Mouse (Mus musculus): ENCODE results near the gene Slfn1. TPM values are rescaled to one million over a fixed set of nuclear protein-coding genes. Genes with fewer than 3 reads are reported as not detected.

Slfn1 gene
- total RNA-seq, 2 experiments from 2014 or later: 155 to 239 TPM

Other genes with a start within 250 kb of the Slfn1 start
- gene Rffl, start 245.6 kb upstream of the Slfn1 start, total RNA-seq (2015): 20.5 and 26.7 TPM in 2 replicates
- 20.1 and 25.4 TPM in 2 replicates for gene Rffl, start 245.6 kb upstream of the Slfn1 start, total RNA-seq (2017)
- gene Rad51d, start 226.2 kb upstream of the Slfn1 start, total RNA-seq (2015): 7.1 and 7.9 TPM in 2 replicates
- gene Rad51d, start 226.2 kb upstream of the Slfn1 start, total RNA-seq (2017): 8.8 and 10.3 TPM in 2 replicates
- not detected in 2 replicates for gene Fndc8, start 224.7 kb upstream of the Slfn1 start, total RNA-seq (2015)
- not detected in 2 replicates for gene Fndc8, start 224.7 kb upstream of the Slfn1 start, total RNA-seq (2017)
- gene Nle1, start 208.4 kb upstream of the Slfn1 start, total RNA-seq (2015): 4.7 TPM in 2 replicates
- gene Nle1, start 208.4 kb upstream of the Slfn1 start, total RNA-seq (2017): 2.6 and 3.1 TPM in 2 replicates
- gene Unc45b, start 206.3 kb upstream of the Slfn1 start, total RNA-seq (2015): not detected in 2 replicates
- not detected in 2 replicates for gene Unc45b, start 206.3 kb upstream of the Slfn1 start, total RNA-seq (2017)
- gene Slfn5, start 165.5 kb upstream of the Slfn1 start, total RNA-seq (2015): 60.7 and 62.4 TPM in 2 replicates
- 112 and 116 TPM in 2 replicates for gene Slfn5, start 165.5 kb upstream of the Slfn1 start, total RNA-seq (2017)
- 39.4 and 40.0 TPM in 2 replicates for gene Slfn9, start 125.0 kb upstream of the Slfn1 start, total RNA-seq (2015)
- gene Slfn9, start 125.0 kb upstream of the Slfn1 start, total RNA-seq (2017): 39.5 and 40.9 TPM in 2 replicates
- 59.7 and 60.5 TPM in 2 replicates for gene Slfn8, start 96.0 kb upstream of the Slfn1 start, total RNA-seq (2015)
- gene Slfn8, start 96.0 kb upstream of the Slfn1 start, total RNA-seq (2017): 68.3 and 68.6 TPM in 2 replicates
- gene Slfn2, start 51.7 kb upstream of the Slfn1 start, total RNA-seq (2015): 344 and 362 TPM in 2 replicates
- 890 and 968 TPM in 2 replicates for gene Slfn2, start 51.7 kb upstream of the Slfn1 start, total RNA-seq (2017)
- 257 and 290 TPM in 2 replicates for gene Slfn4, start 58.3 kb downstream of the Slfn1 start, total RNA-seq (2015)
- gene Slfn4, start 58.3 kb downstream of the Slfn1 start, total RNA-seq (2017): 88.0 and 113 TPM in 2 replicates
- 29.0 and 29.7 TPM in 2 replicates for gene Slfn3, start 74.5 kb downstream of the Slfn1 start, total RNA-seq (2015)
- gene Slfn3, start 74.5 kb downstream of the Slfn1 start, total RNA-seq (2017): 43.8 and 49.6 TPM in 2 replicates
- not detected in 2 replicates for gene Slfn14, start 169.9 kb downstream of the Slfn1 start, total RNA-seq (2015)
- gene Slfn14, start 169.9 kb downstream of the Slfn1 start, total RNA-seq (2017): 0.16 TPM in 1 of 2 replicates, not detected in the other
- 53.7 and 58.1 TPM in 2 replicates for gene Ap2b1, start 182.2 kb downstream of the Slfn1 start, total RNA-seq (2015)
- 52.4 and 59.6 TPM in 2 replicates for gene Ap2b1, start 182.2 kb downstream of the Slfn1 start, total RNA-seq (2017)
- 6.2 and 7.1 TPM in 2 replicates for gene Pex12, start 185.7 kb downstream of the Slfn1 start, total RNA-seq (2015)
- gene Pex12, start 185.7 kb downstream of the Slfn1 start, total RNA-seq (2017): 4.3 and 8.0 TPM in 2 replicates